Mouse (Mus musculus) spleen, postnatal 36 days (tissue): ENCODE data around the gene Rcor1.

Experiments used
- DNase-seq, 2 experiments: peaks; one replicate each; pipeline ENCODE4 v3.0.0; 2022; ENCODE audit warnings: low spot score in 2 of 2, mixed read lengths in 1 of 2

The Rcor1 gene

GRCm38 (mm10) chr12:111164310-111164751 is 125.2 kb downstream of the Rcor1 start:
- peak; percentile 88 for DNase-seq

GRCm38 (mm10) chr12:111165146-111165812 is 126.1 kb downstream of the Rcor1 start:
- DNase-seq, result peak; percentile 71
